Mouse (Mus musculus) forebrain, embryonic 14.5 days (tissue): ENCODE results near the gene Scd3. TPM values are rescaled to one million over a fixed set of nuclear protein-coding genes. Genes with fewer than 3 reads are reported as not detected.
"Not testable (repeated sequence)": the region's sequence is repeated elsewhere in the genome, so short reads cannot be mapped to it uniquely, and the experiment has no call there.

Experiments used
- ATAC-seq: fragments of 200-750 bp; cut with Nextera tagmentation; 2 replicates; pipeline ENCODE4 v1.8.0; 2017; ENCODE audit warnings: mild to moderate bottlenecking, moderate library complexity
- DNase-seq: peaks from one replicate; pipeline ENCODE4 v3.0.0-alpha.2; 2015; ENCODE audit warnings: low spot score
- H3K27ac ChIP-seq: fragments of 300-500 bp; sonication (generic); 2 replicates; pipeline ENCODE4 v1.5.1; 2014; ENCODE audit warnings: low read depth, mild to moderate bottlenecking, control low read depth, low read length, moderate library complexity
- H3K27me3 ChIP-seq: fragments of 300-500 bp; sonication (generic); replicated peaks from 2 replicates; pipeline ENCODE4 v1.6.1; 2014; ENCODE audit warnings: low read length, control low read depth, mixed read lengths; ENCODE audit not compliant: control insufficient read depth, insufficient read depth
- H3K36me3 ChIP-seq: fragments of 300-500 bp; sonication (generic); 2 replicates; pipeline ENCODE4 v1.6.1; 2014; ENCODE audit warnings: low read length, control low read depth; ENCODE audit not compliant: control insufficient read depth, insufficient read depth
- H3K4me1 ChIP-seq: fragments of 300-500 bp; sonication (generic); 2 replicates; pipeline ENCODE4 v1.6.1; 2014; ENCODE audit warnings: antibody characterized with exemption, low read length, control low read depth; ENCODE audit not compliant: control insufficient read depth, insufficient read depth
- H3K4me2 ChIP-seq: fragments of 300-500 bp; sonication (generic); 2 replicates; pipeline ENCODE4 v1.6.1; 2014; ENCODE audit warnings: mild to moderate bottlenecking, control low read depth, low read length
- H3K4me3 ChIP-seq: fragments of 300-500 bp; sonication (generic); 2 replicates; pipeline ENCODE4 v1.5.1; 2014; ENCODE audit warnings: low read depth, low read length, control low read depth
- H3K9ac ChIP-seq: fragments of 300-500 bp; sonication (generic); 2 replicates; pipeline ENCODE4 v1.6.1; 2014; ENCODE audit warnings: mild to moderate bottlenecking, low read length, control low read depth, moderate library complexity
- H3K9me3 ChIP-seq: fragments of 300-500 bp; sonication (generic); replicated peaks from 2 replicates; pipeline ENCODE4 v1.6.1; 2016; ENCODE audit warnings: low read length, control low read depth, mixed read lengths; ENCODE audit not compliant: control insufficient read depth
- WGBS: fragments of 180-500 bp; shearing (Covaris S2); extraction: QIAGEN DNeasy Blood & Tissue Kit; methylation state at CpG from one replicate; pipeline ENCODE4 v1.1.7; 2014; 5-methylcytosine and 5-hydroxymethylcytosine counted together
- polyA plus RNA-seq: library from polyadenylated mRNA; unstranded; fragments of >200 nt; fragmentation: Nextera tagmentation; extraction: Ambion mirVana; gene quantifications from 2 replicates; pipeline ENCODE4 v1.2.1, GENCODE M21; 2014

Scd3 gene
- polyA plus RNA-seq, 1 experiment from 2014 or later = 2.0 TPM

- 2% methylated on average over 25 of the region's 25 CpGs for WGBS
- H3K9me3 ChIP-seq = no peaks in the 10 kb centered on the region
- ATAC-seq (peak; percentile 44), DNase-seq (peak; percentile 46)
- H3K27me3 ChIP-seq = no peaks in the 10 kb centered on the region
- peaks cover 19% of the 10 kb centered on the region for H3K4me1 ChIP-seq
- H3K27ac ChIP-seq = peak overlapping the region; percentile 80
- peak overlapping the region; percentile 90 for H3K4me2 ChIP-seq
- peak overlapping the region; percentile 62 for H3K9ac ChIP-seq
- no peaks in the 10 kb centered on the region for H3K36me3 ChIP-seq
- H3K4me3 ChIP-seq = peak overlapping the region; percentile 41
Measured at GRCm38 (mm10) chr19:44247281-44248080, 44.4 kb downstream of the Scd3 start.

- Histone ChIP-seq H3K9me3 (no peaks in the 10 kb centered on the region), H3K9ac (peak overlapping the region; percentile 62), H3K27ac (peak overlapping the region; percentile 80), H3K4me2 (peak overlapping the region; percentile 90), H3K27me3 (no peaks in the 10 kb centered on the region), H3K36me3 (no peaks in the 10 kb centered on the region), H3K4me3 (peak overlapping the region; percentile 41), H3K4me1 (peaks cover 19% of the 10 kb centered on the region)
- ATAC-seq = peak; percentile 97
- peak; percentile 98 for DNase-seq
- 3% methylated on average over 36 of the region's 36 CpGs for WGBS
Measured at GRCm38 (mm10) chr19:44248081-44248853, 45.2 kb downstream of the Scd3 start.

- Histone ChIP-seq H3K9me3 (no peaks in the 10 kb centered on the region), H3K4me1 (peaks cover 19% of the 10 kb centered on the region), H3K27me3 (no peaks in the 10 kb centered on the region), H3K36me3 (no peaks in the 10 kb centered on the region), H3K27ac (peak overlapping the region; percentile 80; the same call in 1 of the 2 replicates), H3K4me2 (peak overlapping the region; percentile 90; the same call in 1 of the 2 replicates), H3K9ac (no peak overlapping the region), H3K4me3 (no peak overlapping the region)
- DNase-seq = no peak
- ATAC-seq = no peak
- WGBS = 64% methylated on average over 11 of the region's 11 CpGs
Measured at GRCm38 (mm10) chr19:44248854-44249351, 45.8 kb downstream of the Scd3 start.

- not testable (repeated sequence) for H3K27ac ChIP-seq, H3K4me3 ChIP-seq, H3K27me3 ChIP-seq, H3K9me3 ChIP-seq, H3K4me2 ChIP-seq, H3K36me3 ChIP-seq, H3K9ac ChIP-seq, DNase-seq, ATAC-seq
- WGBS = 91% methylated on average over 6 of the region's 6 CpGs
- H3K4me1 ChIP-seq = peaks cover 18% of the 10 kb centered on the region
Measured at GRCm38 (mm10) chr19:44251138-44251537, 48.1 kb downstream of the Scd3 start.

- H3K4me2 ChIP-seq = no peak overlapping the region
- 70% methylated on average over 12 of the region's 12 CpGs for WGBS
- H3K4me3 ChIP-seq = no peak overlapping the region
- no peaks in the 10 kb centered on the region for H3K9me3 ChIP-seq
- DNase-seq = no peak
- no peak overlapping the region for H3K9ac ChIP-seq
- no peak for ATAC-seq
- no peaks in the 10 kb centered on the region for H3K36me3 ChIP-seq
- no peaks in the 10 kb centered on the region for H3K27me3 ChIP-seq
- peaks cover 10% of the 10 kb centered on the region for H3K4me1 ChIP-seq
- no peak overlapping the region for H3K27ac ChIP-seq
Measured at GRCm38 (mm10) chr19:44251936-44252558, 49.0 kb downstream of the Scd3 start.

- not testable (repeated sequence) for ATAC-seq, H3K4me3 ChIP-seq, H3K9ac ChIP-seq, H3K4me1 ChIP-seq, H3K27ac ChIP-seq, H3K9me3 ChIP-seq, DNase-seq, H3K36me3 ChIP-seq, H3K4me2 ChIP-seq, H3K27me3 ChIP-seq
- WGBS = 92% methylated on average over 2 of the region's 4 CpGs
Measured at GRCm38 (mm10) chr19:44254106-44254505, 51.0 kb downstream of the Scd3 start.

GRCm38 (mm10) chr19:44257377-44257966, 54.4 kb downstream of the Scd3 start:
- no peaks in the 10 kb centered on the region for H3K9me3 ChIP-seq
- no peak overlapping the region for H3K4me2 ChIP-seq
- no peaks in the 10 kb centered on the region for H3K27me3 ChIP-seq
- no peak overlapping the region for H3K9ac ChIP-seq
- H3K36me3 ChIP-seq = no peaks in the 10 kb centered on the region
- ATAC-seq (no peak), DNase-seq (no peak)
- H3K4me3 ChIP-seq = no peak overlapping the region
- H3K4me1 ChIP-seq = no peaks in the 10 kb centered on the region
- WGBS = 89% methylated on average over 13 of the region's 13 CpGs
- H3K27ac ChIP-seq = no peak overlapping the region

GRCm38 (mm10) chr19:44259484-44259883, 56.4 kb downstream of the Scd3 start:
- H3K4me3 ChIP-seq = no peak overlapping the region
- H3K9me3 ChIP-seq = no peaks in the 10 kb centered on the region
- no peak overlapping the region for H3K4me2 ChIP-seq
- 68% methylated on average over 4 of the region's 4 CpGs for WGBS
- no peaks in the 10 kb centered on the region for H3K27me3 ChIP-seq
- ATAC-seq = no peak
- H3K36me3 ChIP-seq = no peaks in the 10 kb centered on the region
- no peak for DNase-seq
- no peak overlapping the region for H3K27ac ChIP-seq
- H3K4me1 ChIP-seq = no peaks in the 10 kb centered on the region
- no peak overlapping the region for H3K9ac ChIP-seq
